Mouse (Mus musculus): ENCODE measurements around the gene Max. TPM values are rescaled to one million over a fixed set of nuclear protein-coding genes. Genes with fewer than 3 reads are reported as not detected.

Gene Max
- polyA plus RNA-seq, 1 experiment: 101 TPM

DNA sequence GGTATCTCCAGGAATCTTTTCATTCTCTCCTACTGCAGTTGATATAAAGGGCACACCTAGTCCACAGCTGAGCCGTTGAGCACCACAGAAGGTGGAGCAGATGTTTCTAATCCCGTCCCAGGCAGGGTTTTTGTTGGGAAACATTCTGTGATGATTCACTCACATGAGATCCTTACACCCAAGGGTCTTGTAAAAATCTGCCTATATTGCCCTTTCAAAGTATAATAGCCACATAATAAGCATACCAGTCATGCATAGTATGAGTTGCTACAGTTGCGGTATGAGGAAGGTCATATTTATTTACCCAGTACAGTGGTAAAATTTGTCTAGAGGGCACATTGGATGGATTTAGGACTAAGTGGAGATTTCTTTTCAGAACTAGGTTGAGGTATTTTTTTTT, 17.5 kb upstream of the Max start:
- no peaks in the 10 kb centered on the region for H3K27me3 ChIP-seq (ENCODE audit: control insufficient read depth, insufficient read depth, low read length, poor library complexity, severe bottlenecking)
- TF ChIP-seq EP300 (IDR thresholded peaks at IDR 0.05; ENCODE audit: insufficient read depth, low read depth, low read length) (no peak), CTCF (IDR thresholded peaks at IDR 0.05; ENCODE audit: low read depth, low read length) (no peak), POLR2A (IDR thresholded peaks at IDR 0.05; ENCODE audit: insufficient read depth, low read length) (no peak)
- no peak overlapping the region for H3K9ac ChIP-seq (ENCODE audit: low read depth, poor library complexity, severe bottlenecking)
- H3K4me3 ChIP-seq (ENCODE audit: low read depth, low read length): no peak overlapping the region
- no peak overlapping the region for H3K27ac ChIP-seq (ENCODE audit: insufficient read depth, low read length)
- no peaks in the 10 kb centered on the region for H3K9me3 ChIP-seq (replicated peaks; ENCODE audit: control insufficient read depth, insufficient read depth, low read length, poor library complexity, severe bottlenecking)
- H3K36me3 ChIP-seq (ENCODE audit: control insufficient read depth, insufficient read depth, low read length, poor library complexity, severe bottlenecking): no peaks in the 10 kb centered on the region
- H3K4me1 ChIP-seq (ENCODE audit: control insufficient read depth, insufficient read depth, low read length): no peaks in the 10 kb centered on the region

GRCm38 (mm10) chr12:76972669-76973068, 10.7 kb upstream of the Max start:
- H3K36me3 ChIP-seq (ENCODE audit: control insufficient read depth, insufficient read depth, low read length, poor library complexity, severe bottlenecking): no peaks in the 10 kb centered on the region
- no peaks in the 10 kb centered on the region for H3K9me3 ChIP-seq (replicated peaks; ENCODE audit: control insufficient read depth, insufficient read depth, low read length, poor library complexity, severe bottlenecking)
- no peak overlapping the region for H3K9ac ChIP-seq (ENCODE audit: low read depth, poor library complexity, severe bottlenecking)
- no peak overlapping the region for H3K27ac ChIP-seq (ENCODE audit: insufficient read depth, low read length)
- peaks cover 3% of the 10 kb centered on the region for H3K4me1 ChIP-seq (ENCODE audit: control insufficient read depth, insufficient read depth, low read length)
- H3K4me3 ChIP-seq (ENCODE audit: low read depth, low read length): peak overlapping the region; percentile 9; the same call in 1 of the 2 replicates
- TF ChIP-seq EP300 (IDR thresholded peaks at IDR 0.05; ENCODE audit: insufficient read depth, low read depth, low read length) (no peak), POLR2A (IDR thresholded peaks at IDR 0.05; ENCODE audit: insufficient read depth, low read length) (no peak), CTCF (IDR thresholded peaks at IDR 0.05; ENCODE audit: low read depth, low read length) (no peak)
- H3K27me3 ChIP-seq (ENCODE audit: control insufficient read depth, insufficient read depth, low read length, poor library complexity, severe bottlenecking): no peaks in the 10 kb centered on the region

- Histone ChIP-seq H3K9ac (ENCODE audit: low read depth, poor library complexity, severe bottlenecking) (no peak overlapping the region), H3K36me3 (ENCODE audit: control insufficient read depth, insufficient read depth, low read length, poor library complexity, severe bottlenecking) (no peaks in the 10 kb centered on the region), H3K4me3 (ENCODE audit: low read depth, low read length) (no peak overlapping the region), H3K9me3 (replicated peaks; ENCODE audit: control insufficient read depth, insufficient read depth, low read length, poor library complexity, severe bottlenecking) (no peaks in the 10 kb centered on the region), H3K27me3 (ENCODE audit: control insufficient read depth, insufficient read depth, low read length, poor library complexity, severe bottlenecking) (no peaks in the 10 kb centered on the region), H3K4me1 (ENCODE audit: control insufficient read depth, insufficient read depth, low read length) (peaks cover 3% of the 10 kb centered on the region), H3K27ac (ENCODE audit: insufficient read depth, low read length) (no peak overlapping the region)
- TF ChIP-seq EP300 (IDR thresholded peaks at IDR 0.05; ENCODE audit: insufficient read depth, low read depth, low read length) (no peak), CTCF (IDR thresholded peaks at IDR 0.05; ENCODE audit: low read depth, low read length) (no peak), POLR2A (IDR thresholded peaks at IDR 0.05; ENCODE audit: insufficient read depth, low read length) (no peak)
These were observed 10.2 kb upstream of the Max start for GRCm38 (mm10) chr12:76972241-76972640.

- Histone ChIP-seq H3K4me3 (ENCODE audit: low read depth, low read length) (no peak overlapping the region), H3K36me3 (ENCODE audit: control insufficient read depth, insufficient read depth, low read length, poor library complexity, severe bottlenecking) (no peaks in the 10 kb centered on the region), H3K9ac (ENCODE audit: low read depth, poor library complexity, severe bottlenecking) (no peak overlapping the region), H3K9me3 (replicated peaks; ENCODE audit: control insufficient read depth, insufficient read depth, low read length, poor library complexity, severe bottlenecking) (no peaks in the 10 kb centered on the region), H3K4me1 (ENCODE audit: control insufficient read depth, insufficient read depth, low read length) (peaks cover 3% of the 10 kb centered on the region), H3K27me3 (ENCODE audit: control insufficient read depth, insufficient read depth, low read length, poor library complexity, severe bottlenecking) (no peaks in the 10 kb centered on the region), H3K27ac (ENCODE audit: insufficient read depth, low read length) (no peak overlapping the region)
- TF ChIP-seq EP300 (IDR thresholded peaks at IDR 0.05; ENCODE audit: insufficient read depth, low read depth, low read length): no peak
- no peak for TF ChIP-seq POLR2A (IDR thresholded peaks at IDR 0.05; ENCODE audit: insufficient read depth, low read length)
- no peak for TF ChIP-seq CTCF (IDR thresholded peaks at IDR 0.05; ENCODE audit: low read depth, low read length)
These were observed 9.7 kb upstream of the Max start for GRCm38 (mm10) chr12:76971642-76972221.

GRCm38 (mm10) chr12:76965876-76966275, 3.9 kb upstream of the Max start:
- Histone ChIP-seq H3K36me3 (ENCODE audit: control insufficient read depth, insufficient read depth, low read length, poor library complexity, severe bottlenecking) (no peaks in the 10 kb centered on the region), H3K9ac (ENCODE audit: low read depth, poor library complexity, severe bottlenecking) (peak overlapping the region; percentile 15), H3K27me3 (ENCODE audit: control insufficient read depth, insufficient read depth, low read length, poor library complexity, severe bottlenecking) (no peaks in the 10 kb centered on the region), H3K4me3 (ENCODE audit: low read depth, low read length) (peak overlapping the region; percentile 5), H3K27ac (ENCODE audit: insufficient read depth, low read length) (peak overlapping the region; percentile 97), H3K4me1 (ENCODE audit: control insufficient read depth, insufficient read depth, low read length) (peaks cover 3% of the 10 kb centered on the region), H3K9me3 (replicated peaks; ENCODE audit: control insufficient read depth, insufficient read depth, low read length, poor library complexity, severe bottlenecking) (no peaks in the 10 kb centered on the region)
- TF ChIP-seq CTCF (IDR thresholded peaks at IDR 0.05; ENCODE audit: low read depth, low read length) (no peak), EP300 (IDR thresholded peaks at IDR 0.05; ENCODE audit: insufficient read depth, low read depth, low read length) (no peak), POLR2A (IDR thresholded peaks at IDR 0.05; ENCODE audit: insufficient read depth, low read length) (no peak)

- peak overlapping the region; percentile 97 for H3K27ac ChIP-seq (ENCODE audit: insufficient read depth, low read length)
- H3K4me3 ChIP-seq (ENCODE audit: low read depth, low read length): peak overlapping the region; percentile 45
- H3K4me1 ChIP-seq (ENCODE audit: control insufficient read depth, insufficient read depth, low read length): peaks cover 3% of the 10 kb centered on the region
- H3K36me3 ChIP-seq (ENCODE audit: control insufficient read depth, insufficient read depth, low read length, poor library complexity, severe bottlenecking): peaks cover under 1% of the 10 kb centered on the region; the same call in 1 of the 2 replicates
- peak overlapping the region; percentile 15 for H3K9ac ChIP-seq (ENCODE audit: low read depth, poor library complexity, severe bottlenecking)
- peak; percentile 92 for TF ChIP-seq EP300 (IDR thresholded peaks at IDR 0.05; ENCODE audit: insufficient read depth, low read depth, low read length)
- TF ChIP-seq POLR2A (IDR thresholded peaks at IDR 0.05; ENCODE audit: insufficient read depth, low read length): no peak
- no peak for TF ChIP-seq CTCF (IDR thresholded peaks at IDR 0.05; ENCODE audit: low read depth, low read length)
- H3K9me3 ChIP-seq (replicated peaks; ENCODE audit: control insufficient read depth, insufficient read depth, low read length, poor library complexity, severe bottlenecking): no peaks in the 10 kb centered on the region
- no peaks in the 10 kb centered on the region for H3K27me3 ChIP-seq (ENCODE audit: control insufficient read depth, insufficient read depth, low read length, poor library complexity, severe bottlenecking)
These were observed 3.1 kb upstream of the Max start for GRCm38 (mm10) chr12:76965089-76965488.

Data from ES-Bruce4 (cell line).